Mouse (Mus musculus) G1E (cell line): ENCODE measurements around the gene Ubald2.

ENCODE experiments used
- CTCF ChIP-seq: IDR thresholded peaks from 2 replicates; pipeline ENCODE4 v1.5.1; 2012; ENCODE audit warnings: low read depth, low read length, inconsistent platforms, mixed read lengths
- TAL1 ChIP-seq: conservative IDR thresholded peaks from 2 replicates; pipeline ENCODE4 v1.6.1; 2012; ENCODE audit warnings: low read depth, low read length, inconsistent platforms, mixed read lengths

- no peak for TF ChIP-seq CTCF
- no peak for TF ChIP-seq TAL1
These were observed 9.9 kb upstream of the Ubald2 start for GRCm38 (mm10) chr11:116423782-116424620.
